Mouse (Mus musculus): ENCODE measurements around the gene Dusp23.

Gene Dusp23

DNA sequence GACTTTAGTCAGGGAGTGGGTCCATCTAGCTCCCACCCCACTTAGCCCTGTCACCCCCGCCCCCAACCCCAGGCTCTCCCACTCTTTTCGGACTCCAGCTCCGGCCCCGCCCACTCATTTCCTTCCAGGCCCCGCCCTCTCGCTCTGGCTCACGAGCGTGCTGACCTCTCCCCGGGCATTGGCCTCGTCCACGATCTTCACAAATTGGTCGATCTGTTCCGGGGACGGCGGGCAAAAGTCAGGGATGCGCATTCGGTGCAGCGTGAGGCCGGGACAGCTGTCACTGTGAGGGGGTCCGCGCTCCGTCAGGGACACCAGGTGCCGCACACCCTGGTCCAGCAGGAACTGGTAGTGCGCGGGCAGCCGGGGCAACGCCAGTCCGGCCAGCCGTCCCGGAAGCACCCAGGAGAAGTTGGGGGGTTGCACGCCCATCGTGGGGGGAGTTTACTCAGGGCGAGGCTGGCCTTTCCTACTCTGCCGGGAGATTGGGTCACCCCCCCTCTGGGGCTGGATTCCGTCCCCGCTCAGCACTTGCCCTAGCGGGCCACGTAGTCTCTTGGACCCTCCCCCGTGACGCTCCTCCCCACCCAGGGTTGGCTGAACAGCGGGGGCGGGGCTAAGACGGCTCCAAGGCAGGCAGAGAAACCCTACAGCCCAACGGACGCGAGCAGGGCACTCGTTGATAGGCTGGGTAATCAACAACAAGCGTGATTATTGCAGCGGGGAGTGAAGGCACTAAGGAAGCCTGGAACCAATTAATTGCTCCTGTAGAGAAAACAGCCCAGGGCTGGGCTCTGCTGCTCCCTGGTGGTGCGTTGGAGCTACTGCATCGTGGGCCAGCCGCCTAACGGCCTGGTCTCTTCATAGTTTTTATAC is at the start of gene Dusp23:
Gene Dusp23 (minus strand): TSS at position 512 of the 876 bp plus-strand sequence.
- peak; percentile 96 for DNase-seq (ENCODE audit: low read depth, low spot score)

DNA sequence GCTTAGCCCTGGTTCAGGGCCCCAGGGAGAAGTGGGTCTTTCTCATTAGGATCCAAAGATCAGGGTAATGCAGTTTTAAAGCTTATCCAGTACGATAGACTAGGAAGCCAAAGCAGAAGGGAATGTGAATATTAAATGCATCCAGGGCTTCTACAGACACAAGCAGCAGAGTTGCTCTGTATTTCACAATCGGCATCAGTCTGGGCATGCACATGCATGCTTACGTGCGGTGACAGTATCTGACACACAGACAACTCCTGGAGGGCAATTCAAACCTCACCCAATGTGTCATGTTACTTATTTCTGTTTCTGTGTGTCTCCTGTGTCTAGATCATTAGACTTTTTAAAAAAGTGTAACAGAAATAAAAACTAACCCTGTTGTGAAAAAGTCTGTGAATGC is 48.0 kb upstream of the Dusp23 start:
- DNase-seq (ENCODE audit: low read depth, low spot score): no peak

DNA sequence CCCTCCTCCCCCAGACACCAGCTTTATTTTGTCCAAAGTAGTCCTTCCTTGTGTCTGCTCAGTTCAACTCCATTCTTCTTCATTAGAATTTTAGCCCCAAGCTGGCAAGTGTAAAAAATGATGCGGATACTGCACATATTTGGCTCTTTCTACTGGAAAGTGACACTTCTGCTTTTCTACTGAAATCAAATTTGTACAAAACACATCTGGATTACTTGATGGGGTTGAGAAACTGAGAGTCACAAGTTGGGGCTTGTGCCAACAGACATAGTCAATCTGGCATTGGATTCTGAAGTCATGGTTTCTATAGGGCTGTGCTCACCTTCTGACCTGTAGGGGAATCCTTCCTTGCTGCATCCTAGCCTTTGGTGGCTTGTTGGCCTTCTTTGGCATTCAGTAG is 38.0 kb upstream of the Dusp23 start:
- no peak for DNase-seq (ENCODE audit: low read depth, low spot score)

DNA sequence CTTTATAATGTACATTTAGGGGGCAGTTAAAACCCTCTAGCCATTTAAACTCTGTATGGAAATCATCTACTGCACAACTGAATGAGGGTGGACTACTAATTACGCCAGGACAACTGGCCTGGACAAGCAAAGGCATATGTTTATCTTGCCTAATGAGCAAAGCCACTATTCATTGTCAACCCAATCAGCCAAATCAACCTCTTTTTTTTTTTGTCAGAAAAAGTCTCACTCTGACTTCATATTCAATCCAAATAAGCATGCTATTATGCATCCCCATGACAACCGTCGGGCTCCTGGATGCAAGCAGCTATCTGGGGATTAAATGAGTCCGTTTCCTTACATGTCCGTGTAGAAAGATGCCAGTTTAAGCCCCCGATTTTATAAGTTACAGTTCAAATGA is 34.8 kb upstream of the Dusp23 start:
- no peak for DNase-seq (ENCODE audit: low read depth, low spot score)

DNA sequence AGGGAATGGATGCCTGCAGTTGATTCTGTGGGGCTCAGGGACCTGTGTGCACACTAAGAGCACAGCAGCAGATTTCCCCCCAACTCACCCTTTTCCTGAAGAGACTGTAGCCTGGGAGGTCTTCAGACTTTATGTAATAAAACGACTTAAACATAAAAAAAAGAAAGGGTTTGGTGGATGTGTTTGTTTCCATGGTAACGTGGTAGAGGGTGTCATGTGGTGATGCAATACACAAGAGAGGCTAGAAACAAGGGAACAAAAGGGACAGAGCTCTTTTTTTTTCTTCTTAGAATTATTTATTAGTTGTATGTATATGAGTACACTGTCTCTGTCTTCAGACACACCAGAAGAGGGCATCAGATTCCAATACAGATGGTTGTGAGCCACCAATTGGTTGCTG is 32.7 kb upstream of the Dusp23 start:
- DNase-seq (ENCODE audit: low read depth, low spot score): no peak

DNA sequence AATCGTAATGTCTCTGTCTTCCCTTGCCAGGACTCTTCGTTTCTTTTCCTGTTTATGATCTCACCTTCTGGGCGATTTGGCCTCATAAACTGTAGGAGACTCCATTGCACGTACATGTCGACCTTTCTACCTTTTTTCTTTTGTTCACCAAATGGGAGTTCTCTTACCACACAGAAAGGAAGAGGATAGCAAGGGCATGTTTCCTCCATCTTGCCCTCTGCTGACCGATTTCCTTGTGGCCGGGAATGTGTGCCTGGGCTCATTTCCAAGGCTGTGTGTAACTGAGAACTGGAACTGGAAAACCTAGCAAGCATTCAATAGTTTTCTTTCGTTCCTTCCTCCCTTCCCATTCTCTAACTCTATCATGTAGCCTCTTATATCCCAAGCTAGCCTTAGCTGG is 26.9 kb upstream of the Dusp23 start:
- DNase-seq (ENCODE audit: low read depth, low spot score): no peak

DNA sequence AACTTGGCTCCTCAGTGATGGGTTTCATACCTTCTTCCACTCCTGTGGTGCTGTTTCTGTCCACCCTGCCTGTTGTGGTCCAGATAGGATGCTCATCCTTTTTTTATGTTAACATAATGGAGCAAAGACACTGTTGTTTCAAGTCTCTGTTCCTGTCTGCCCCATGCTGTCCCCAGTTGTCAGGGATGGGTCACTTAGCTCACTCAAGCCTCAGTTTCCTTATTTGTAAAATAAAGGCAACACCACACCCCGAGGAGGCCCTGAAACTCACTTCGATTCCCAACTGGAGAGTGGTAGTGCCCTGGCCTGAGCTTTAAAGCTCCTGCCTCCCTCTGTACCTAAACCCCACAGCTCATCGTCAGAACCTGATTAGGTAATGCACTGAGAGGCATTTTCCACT is 24.5 kb upstream of the Dusp23 start:
- no peak for DNase-seq (ENCODE audit: low read depth, low spot score)

DNA sequence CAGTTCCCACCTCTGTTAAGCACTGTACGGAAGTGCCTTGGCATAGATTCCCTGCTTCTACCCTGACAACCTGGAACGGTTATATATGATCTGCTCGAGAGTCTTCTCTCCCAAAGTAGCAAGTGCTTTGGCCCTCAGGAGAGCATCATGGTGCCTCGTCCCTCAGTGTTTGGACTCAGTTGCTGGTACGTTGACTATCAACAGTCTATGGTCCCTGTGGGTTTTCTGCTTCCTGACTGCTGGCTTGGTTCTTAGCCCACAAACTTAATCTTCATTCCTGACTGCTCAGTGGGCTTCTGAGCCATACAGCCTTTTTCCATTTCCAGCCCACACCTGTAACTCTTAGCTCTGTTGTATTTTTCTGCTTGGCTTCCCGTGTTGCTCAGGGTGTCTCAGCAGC is 21.1 kb upstream of the Dusp23 start:
- DNase-seq (ENCODE audit: low read depth, low spot score): no peak

DNA sequence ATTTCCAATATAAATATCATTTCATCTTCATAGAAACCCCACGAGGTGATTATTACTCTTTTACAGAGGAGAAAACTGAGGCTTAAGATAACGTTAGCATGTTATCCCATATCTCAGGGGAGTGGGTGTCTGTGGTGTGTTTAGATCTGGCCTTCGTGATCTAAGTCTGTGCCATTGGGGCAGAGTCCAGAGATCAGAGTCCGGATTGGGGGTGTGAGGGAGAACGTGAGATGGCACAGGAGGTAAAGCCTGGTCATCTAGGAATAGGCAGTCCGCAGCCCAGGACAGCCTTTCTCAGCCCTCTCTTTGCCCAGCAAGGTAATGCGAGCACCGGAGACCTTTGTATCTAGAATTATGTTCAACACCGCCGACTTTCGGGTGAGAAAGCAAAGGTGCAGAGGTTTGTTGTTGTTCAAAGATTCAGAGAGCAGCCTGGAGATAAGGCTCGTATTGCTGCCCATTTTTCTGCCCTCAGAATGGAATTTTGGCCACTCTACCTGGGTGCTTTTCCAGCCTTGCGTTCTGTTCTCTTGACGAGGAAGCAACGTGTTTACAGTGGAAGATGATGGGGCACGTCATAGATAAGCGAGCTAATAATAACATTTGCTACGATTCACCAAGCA is 19.4 kb upstream of the Dusp23 start:
- no peak for DNase-seq (ENCODE audit: low read depth, low spot score)

DNA sequence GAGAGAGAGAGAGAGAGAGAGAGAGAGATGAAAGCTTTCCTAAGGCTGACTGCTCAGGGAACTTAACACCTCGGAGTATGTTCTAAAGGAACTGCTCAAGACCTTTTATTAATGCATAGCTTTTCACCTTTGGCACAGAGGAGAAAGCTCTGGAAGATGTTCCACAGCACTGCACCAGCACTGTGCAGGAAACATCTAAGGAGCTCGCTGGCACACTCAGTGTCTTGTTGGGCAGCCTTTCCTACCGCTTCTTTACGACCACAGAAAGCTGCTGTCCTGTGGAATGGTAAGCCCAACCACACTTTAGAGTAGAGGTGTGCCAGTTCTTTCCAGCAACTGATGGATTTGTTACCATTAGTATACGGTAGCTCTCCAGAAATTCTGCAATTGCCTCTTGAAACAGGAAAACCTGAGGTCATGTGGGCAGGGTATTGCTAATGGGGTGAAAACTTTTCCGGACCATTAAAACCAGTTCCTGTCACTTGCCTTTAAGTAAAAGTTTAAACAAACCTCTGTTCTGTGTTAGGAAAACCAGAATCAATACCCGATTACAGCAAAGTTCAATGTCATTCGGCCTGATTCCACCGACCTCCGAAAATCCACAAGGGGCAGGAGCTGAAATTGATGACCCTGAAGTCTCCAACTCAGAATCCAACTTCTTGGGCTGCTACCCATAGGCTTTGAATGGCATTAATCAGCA is 18.7 kb upstream of the Dusp23 start:
- no peak for DNase-seq (ENCODE audit: low read depth, low spot score)

DNA sequence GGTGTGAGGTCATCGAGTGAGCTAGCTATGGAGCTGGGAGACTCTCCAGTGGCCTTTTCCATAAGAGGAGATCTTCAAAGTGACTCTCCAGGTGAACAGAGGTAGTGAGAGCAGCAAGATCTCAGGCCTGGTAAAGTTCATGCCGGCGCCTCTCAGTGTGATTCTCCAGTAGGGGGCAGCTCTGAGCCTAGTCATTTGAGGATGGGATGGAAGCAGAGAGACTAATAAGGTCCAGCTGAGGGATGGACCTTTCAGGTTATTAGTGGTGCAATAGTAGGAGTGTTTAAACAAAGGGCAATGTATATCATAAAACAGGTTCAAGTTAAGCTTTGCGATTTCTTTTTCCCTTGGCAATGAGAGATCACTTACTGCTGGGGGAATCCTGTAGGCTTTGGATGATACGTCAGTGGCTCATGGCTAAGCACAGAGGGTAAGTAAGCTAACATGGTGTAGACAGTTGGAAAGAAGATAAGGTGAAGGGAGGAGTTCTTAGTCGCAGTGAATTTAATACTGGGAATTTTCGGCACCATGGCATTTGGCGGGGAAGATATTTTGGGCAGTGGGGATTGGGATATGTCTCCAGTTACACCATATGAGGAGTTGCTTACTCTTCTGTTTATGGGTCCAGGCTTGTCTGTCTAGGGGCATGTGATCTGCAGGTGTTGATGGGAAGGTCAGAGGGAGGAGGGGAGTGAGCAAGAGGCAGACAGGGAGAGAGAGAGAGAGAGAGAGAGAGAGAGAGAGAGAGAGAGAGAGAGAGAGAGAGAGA is 17.9 kb upstream of the Dusp23 start:
- DNase-seq (ENCODE audit: low read depth, low spot score): peak; percentile 19

DNA sequence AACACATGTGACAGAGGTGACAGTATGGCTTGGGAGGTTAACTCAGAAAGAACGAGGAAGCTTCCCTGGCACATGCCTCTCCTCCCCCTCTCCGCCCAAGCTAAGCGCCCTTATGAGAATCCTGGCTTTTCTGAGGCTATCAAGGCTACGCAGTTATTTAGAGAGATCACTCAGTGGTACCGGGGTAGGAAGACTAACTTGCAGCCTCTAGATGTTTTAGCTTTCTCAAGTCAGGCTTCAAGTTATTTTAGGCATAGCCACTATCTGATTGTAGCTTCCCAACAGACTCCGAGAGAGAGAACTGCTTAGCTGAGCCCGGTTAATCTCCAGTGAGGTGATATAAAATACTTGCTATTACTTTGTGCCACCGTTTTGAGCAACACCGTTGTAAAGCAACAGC is 16.6 kb upstream of the Dusp23 start:
- no peak for DNase-seq (ENCODE audit: low read depth, low spot score)

DNA sequence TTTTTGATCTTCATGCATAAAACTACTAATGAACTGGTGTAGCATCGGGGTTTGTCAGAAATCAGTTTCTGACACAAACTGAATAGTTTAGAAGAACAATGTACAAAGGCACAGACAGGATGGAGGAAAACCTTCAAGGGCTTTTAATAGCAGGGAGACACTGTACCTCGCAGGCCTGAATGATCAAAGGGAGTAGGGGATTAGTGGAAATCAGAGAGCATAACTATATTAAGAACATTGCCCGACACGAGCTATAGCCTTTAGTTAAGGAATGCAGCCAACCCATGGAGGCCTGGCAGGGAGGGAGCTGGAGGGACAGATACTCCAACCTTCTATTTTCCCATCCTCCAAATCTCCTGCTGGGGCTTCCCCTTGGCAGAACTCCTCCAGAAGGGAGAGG is 14.5 kb upstream of the Dusp23 start:
- no peak for DNase-seq (ENCODE audit: low read depth, low spot score)

DNA sequence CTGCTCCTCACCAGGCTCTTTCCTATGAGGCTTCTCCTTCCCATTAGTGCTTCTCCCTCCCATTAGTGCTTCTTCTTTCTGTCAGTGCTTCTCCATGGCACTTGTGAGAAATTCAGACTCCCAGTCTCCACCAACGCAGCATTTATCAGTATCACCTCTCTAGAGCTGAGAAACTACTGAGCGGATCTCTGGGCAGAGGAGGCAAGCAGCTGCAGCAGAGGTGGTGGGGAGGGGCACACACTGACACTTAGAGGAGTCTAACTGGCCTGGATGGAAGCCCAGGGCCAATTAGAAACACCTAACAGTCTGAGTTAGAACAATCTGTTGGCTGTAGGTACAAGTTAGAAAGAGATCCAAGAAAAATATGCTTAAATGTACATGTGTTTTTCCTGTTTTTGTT is 6.0 kb upstream of the Dusp23 start:
- DNase-seq (ENCODE audit: low read depth, low spot score): no peak

DNA sequence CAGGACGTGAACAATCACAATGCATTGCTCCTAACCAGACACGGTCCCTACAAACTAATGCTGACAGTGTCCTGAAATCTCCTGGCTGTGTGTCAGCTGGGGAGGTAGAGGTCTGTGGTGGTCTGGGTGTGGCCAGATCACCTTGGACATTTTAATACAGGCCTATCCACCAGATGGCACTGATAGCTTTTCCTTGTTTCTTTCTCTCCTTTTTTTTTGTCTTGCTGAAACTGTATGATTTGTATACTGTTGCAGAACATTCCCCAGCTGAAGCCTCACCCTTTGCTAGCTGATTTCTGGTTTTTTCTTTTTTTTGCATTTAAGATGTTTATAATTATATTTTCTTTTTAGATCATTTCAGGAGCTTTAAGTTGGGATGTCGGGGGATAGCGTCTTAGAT is 5.0 kb upstream of the Dusp23 start:
- no peak for DNase-seq (ENCODE audit: low read depth, low spot score)

DNA sequence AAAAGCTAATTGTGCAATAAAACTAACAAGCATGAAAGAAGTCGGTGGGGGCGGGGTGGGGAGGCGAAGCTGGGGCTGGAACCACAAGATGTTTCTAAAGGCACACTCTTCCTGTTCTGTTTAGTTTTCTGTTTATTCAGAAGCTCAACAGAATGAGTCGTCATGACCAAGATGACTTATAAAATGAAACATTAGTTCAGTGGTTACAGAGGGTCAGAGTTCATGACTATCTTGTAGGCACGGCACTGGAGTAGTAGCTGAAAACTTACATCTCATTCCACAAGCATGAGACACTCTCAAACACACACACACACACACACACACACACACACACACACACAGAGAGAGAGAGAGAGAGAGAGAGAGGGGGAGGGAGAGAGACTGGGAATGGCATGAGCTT is 3.5 kb upstream of the Dusp23 start:
- DNase-seq (ENCODE audit: low read depth, low spot score): no peak

DNA sequence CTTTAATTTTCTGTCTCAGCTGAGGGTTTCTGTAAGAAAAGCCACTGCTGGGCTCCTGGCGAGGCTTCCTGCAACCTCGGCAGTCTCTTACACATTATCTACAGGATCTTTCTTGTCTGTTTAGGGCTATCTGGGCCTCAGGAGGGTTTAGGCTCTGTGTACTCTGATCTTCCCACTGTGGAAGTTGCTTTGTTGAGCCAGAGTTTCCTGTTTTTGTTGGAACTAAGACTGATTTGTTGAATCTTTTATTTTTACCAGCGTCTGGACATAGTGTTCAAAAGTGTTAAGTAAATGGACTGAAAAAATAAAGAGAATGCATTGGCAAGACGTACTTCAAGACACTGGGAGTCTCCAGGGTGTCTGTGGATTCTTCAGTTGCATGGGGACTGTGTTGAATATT is 2.5 kb upstream of the Dusp23 start:
- no peak for DNase-seq (ENCODE audit: low read depth, low spot score)

DNA sequence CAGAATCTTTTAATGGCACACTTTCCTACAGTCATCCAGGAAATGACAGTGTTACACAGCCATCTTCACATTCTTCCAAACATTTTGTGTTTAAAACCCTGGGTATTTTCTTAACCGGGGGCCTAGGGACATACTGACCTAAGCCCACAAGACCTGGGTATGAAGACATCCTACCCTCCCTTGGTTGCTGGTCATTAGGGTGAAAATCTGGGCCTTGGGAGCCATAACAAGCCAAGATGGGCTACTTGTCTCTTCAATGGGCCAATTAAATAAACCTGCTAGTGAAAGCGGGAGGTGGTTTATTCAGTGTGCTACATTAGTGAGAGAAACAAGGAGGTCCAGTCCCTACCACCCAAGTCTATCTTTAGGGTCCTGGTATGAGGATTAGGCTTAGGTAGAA is 1.4 kb upstream of the Dusp23 start:
- no peak for DNase-seq (ENCODE audit: low read depth, low spot score)

DNA sequence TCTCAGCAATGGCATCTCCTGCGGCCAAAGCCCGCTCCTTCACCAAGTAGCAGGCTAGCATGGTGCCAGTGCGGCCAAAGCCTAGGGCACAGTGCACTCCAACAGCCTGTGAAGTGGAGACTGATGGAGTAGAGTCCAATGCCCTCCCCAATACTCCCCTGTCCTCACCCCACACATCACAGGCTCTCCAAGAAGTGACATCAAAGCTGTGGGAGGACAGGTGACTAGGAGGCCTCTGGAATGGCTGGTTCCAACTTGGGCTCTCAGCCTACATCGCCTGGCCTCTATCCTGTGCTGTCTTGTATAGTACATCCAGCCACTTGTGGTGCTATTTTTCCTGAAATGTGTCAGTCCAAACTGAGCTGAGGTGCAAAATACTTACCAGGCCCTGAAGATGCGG is 1.0 kb downstream of the Dusp23 start:
- no peak for DNase-seq (ENCODE audit: low read depth, low spot score)

DNA sequence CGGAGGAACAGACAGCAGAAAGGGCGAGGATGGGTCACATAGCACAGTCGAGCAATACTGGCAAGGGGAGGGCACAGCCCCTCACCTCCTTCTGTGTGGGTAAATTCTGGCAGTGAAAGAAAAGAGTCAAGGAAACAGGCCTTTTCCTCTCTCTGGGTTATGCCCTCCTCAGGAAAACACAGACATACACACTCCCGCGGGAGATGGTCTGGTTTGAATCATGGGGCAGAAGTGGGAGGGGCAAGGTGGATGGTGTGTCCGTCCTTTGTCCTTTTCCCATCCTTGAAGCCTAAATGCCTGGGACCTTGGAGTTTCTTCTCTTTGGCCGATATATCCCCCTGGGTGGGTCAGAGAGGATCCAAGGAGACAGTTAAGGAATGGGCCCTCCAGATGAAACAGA is 2.9 kb downstream of the Dusp23 start:
- DNase-seq (ENCODE audit: low read depth, low spot score): no peak

DNA sequence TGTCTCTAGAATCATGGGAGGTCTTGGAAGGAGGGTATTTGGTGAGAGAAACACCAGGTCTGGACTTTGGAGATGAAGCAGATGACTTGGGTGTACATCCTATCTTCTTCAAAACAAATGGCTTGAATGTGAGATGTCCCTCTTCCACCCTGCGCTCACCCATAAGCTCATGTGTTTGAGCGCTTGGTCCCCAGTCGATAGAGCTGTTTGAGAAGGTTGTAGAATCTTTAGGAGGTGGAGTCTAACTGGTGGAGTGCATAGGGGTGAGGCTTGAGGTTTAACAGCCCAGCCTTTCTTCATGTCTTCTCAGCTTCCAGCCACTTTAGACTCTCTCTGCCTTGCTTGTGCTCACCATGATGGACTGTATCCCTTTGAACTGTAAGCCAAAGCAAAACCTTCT is 6.5 kb downstream of the Dusp23 start:
- no peak for DNase-seq (ENCODE audit: low read depth, low spot score)

DNA sequence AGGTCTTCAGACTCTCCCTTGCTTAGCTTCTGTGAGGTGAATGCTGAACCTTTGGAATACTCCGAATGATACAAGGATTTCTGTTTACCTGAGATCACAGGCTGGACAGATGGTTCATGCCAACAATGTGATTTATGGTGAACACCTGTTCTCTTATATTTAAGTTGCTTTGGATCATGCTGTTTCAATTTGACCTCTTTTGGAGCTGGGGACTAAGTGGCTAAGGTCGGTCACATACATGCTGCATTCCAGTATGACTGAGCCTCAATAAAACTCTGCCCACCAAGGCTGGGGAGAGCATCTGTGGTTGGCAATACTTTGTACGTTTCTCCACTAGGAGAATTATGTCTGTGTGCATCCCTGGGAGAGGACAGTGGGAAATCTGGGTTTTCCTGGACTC is 8.7 kb downstream of the Dusp23 start:
- no peak for DNase-seq (ENCODE audit: low read depth, low spot score)

All from A20 (cell line).